Mouse (Mus musculus) heart, embryonic 11.5 days (tissue): ENCODE measurements at regions not wholly inside any gene's neighbourhood (a gene's known extent, or its start where the extent isn't known, plus 50 kb on each side); places are given as distances from the start of the nearest gene placed in this dataset.

Experiments
- ATAC-seq: fragments of 200-750 bp; cut with Nextera tagmentation; replicated peaks from 2 replicates; pipeline ENCODE4 v1.8.0; 2017; ENCODE audit warnings: moderate library complexity; ENCODE audit not compliant: insufficient number of reproducible peaks, low FRiP score, low TSS enrichment
- H3K27ac ChIP-seq: fragments of 300-500 bp; sonication (generic); 2 replicates; pipeline ENCODE4 v1.5.1; 2014; ENCODE audit warnings: mild to moderate bottlenecking, low read depth, low read length
- H3K27me3 ChIP-seq: fragments of 300-500 bp; sonication (generic); 2 replicates; pipeline ENCODE4 v1.6.1; 2014; ENCODE audit warnings: mild to moderate bottlenecking, low read length, mixed read lengths; ENCODE audit not compliant: control insufficient read depth, insufficient read depth
- H3K36me3 ChIP-seq: fragments of 300-500 bp; sonication (generic); 2 replicates; pipeline ENCODE4 v1.6.1; 2014; ENCODE audit warnings: mild to moderate bottlenecking, low read length, moderate library complexity, mixed read lengths; ENCODE audit not compliant: control insufficient read depth, insufficient read depth
- H3K4me1 ChIP-seq: fragments of 300-500 bp; sonication (generic); 2 replicates; pipeline ENCODE4 v1.6.1; 2014; ENCODE audit warnings: low read length; ENCODE audit not compliant: control insufficient read depth, insufficient read depth
- H3K4me2 ChIP-seq: fragments of 300-500 bp; sonication (generic); 2 replicates; pipeline ENCODE4 v1.6.1; 2014; ENCODE audit warnings: mild to moderate bottlenecking, moderate library complexity
- H3K4me3 ChIP-seq: fragments of 300-500 bp; sonication (generic); 2 replicates; pipeline ENCODE4 v1.5.1; 2014; ENCODE audit warnings: low read depth, low read length
- H3K9ac ChIP-seq: fragments of 300-500 bp; sonication (generic); 2 replicates; pipeline ENCODE4 v1.6.1; 2014; ENCODE audit warnings: mild to moderate bottlenecking, low read depth, low read length, moderate library complexity
- H3K9me3 ChIP-seq: fragments of 300-500 bp; sonication (generic); replicated peaks from 2 replicates; pipeline ENCODE4 v1.6.1; 2016; ENCODE audit warnings: low read length; ENCODE audit not compliant: control insufficient read depth
- WGBS: fragments of 180-500 bp; shearing (Covaris S2); extraction: QIAGEN DNeasy Blood & Tissue Kit; methylation state at CpG from one replicate; pipeline ENCODE4 v1.1.7; 2014; ENCODE audit not compliant: insufficient replicate concordance; 5-methylcytosine and 5-hydroxymethylcytosine counted together

GRCm38 (mm10) chr6:99985322-99985721 is 259.1 kb upstream of the Prok2 start:
- peaks cover 62% of the 10 kb centered on the region for H3K27me3 ChIP-seq
- H3K27ac ChIP-seq: no peak overlapping the region
- 19% methylated on average over 5 of the region's 5 CpGs for WGBS
- H3K9me3 ChIP-seq: no peaks in the 10 kb centered on the region
- no peak overlapping the region for H3K9ac ChIP-seq
- ATAC-seq: no peak
- peaks cover 19% of the 10 kb centered on the region for H3K4me1 ChIP-seq
- no peaks in the 10 kb centered on the region for H3K36me3 ChIP-seq
- peak overlapping the region; percentile 35 for H3K4me2 ChIP-seq
- H3K4me3 ChIP-seq: no peak overlapping the region

GRCm38 (mm10) chr6:99984856-99985224 is 258.6 kb upstream of the Prok2 start:
- WGBS: 15% methylated on average over 10 of the region's 10 CpGs
- no peak overlapping the region for H3K4me3 ChIP-seq
- no peak overlapping the region for H3K9ac ChIP-seq
- ATAC-seq: no peak
- H3K27ac ChIP-seq: no peak overlapping the region
- H3K27me3 ChIP-seq: peaks cover 59% of the 10 kb centered on the region
- H3K4me1 ChIP-seq: peaks cover 17% of the 10 kb centered on the region
- no peaks in the 10 kb centered on the region for H3K36me3 ChIP-seq
- peak overlapping the region; percentile 35; the same call in 1 of the 2 replicates for H3K4me2 ChIP-seq
- no peaks in the 10 kb centered on the region for H3K9me3 ChIP-seq

DNA sequence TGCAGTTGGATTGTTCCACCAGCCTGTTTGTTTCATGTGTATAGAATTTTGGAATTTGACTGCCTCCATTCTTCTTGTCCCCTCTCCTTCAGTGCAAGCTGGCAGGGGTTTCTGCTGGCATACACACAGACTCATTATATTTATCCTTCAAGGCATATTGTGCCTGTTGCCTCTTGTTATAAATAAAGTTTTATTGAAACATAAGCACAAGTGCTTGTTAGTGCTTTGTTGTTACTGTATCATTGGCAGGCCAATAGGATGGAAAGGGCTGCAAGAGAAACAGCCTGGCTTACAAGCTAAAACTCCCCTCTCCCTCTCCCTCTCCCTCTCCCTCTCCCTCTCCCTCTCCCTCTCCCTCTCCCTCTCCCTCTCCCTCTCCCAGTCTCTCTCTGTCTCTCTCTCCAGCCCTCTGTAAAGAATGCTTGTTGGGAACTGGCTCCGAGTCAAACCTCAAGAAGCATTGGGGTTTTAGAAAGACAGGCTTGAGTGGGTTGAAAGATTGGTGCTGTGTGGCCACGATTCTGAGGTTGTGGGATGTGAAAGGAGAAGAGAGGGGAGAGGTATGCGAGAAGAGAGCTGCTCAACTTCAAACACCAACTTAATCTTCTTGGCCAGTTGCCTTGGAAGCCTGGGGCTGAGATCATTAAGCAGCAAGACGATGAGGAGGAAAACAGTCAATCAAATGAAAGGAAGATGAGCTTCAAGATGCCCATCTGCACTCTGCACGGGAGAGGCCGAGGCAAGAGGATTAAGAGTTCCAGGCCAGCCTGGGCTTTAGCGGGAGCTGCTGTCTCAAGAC is 258.1 kb upstream of the Prok2 start:
- no peaks in the 10 kb centered on the region for H3K9me3 ChIP-seq
- H3K4me2 ChIP-seq: no peak overlapping the region
- no peak overlapping the region for H3K9ac ChIP-seq
- peaks cover 17% of the 10 kb centered on the region for H3K4me1 ChIP-seq
- H3K27ac ChIP-seq: no peak overlapping the region
- no peak overlapping the region for H3K4me3 ChIP-seq
- ATAC-seq: no peak
- H3K36me3 ChIP-seq: no peaks in the 10 kb centered on the region
- peaks cover 60% of the 10 kb centered on the region for H3K27me3 ChIP-seq
- WGBS: 11% methylated on average over 7 of the region's 7 CpGs

- H3K27ac ChIP-seq: no peak overlapping the region
- H3K27me3 ChIP-seq: peaks cover 44% of the 10 kb centered on the region
- no peaks in the 10 kb centered on the region for H3K36me3 ChIP-seq
- no peaks in the 10 kb centered on the region for H3K9me3 ChIP-seq
- H3K4me2 ChIP-seq: no peak overlapping the region
- H3K9ac ChIP-seq: no peak overlapping the region
- ATAC-seq: no peak
- H3K4me3 ChIP-seq: no peak overlapping the region
- H3K4me1 ChIP-seq: peaks cover 2% of the 10 kb centered on the region
- WGBS: 30% methylated on average over 5 of the region's 5 CpGs
These were observed 253.4 kb upstream of the Prok2 start for GRCm38 (mm10) chr6:99979614-99980013.

- Histone ChIP-seq H3K27me3 (peaks cover 39% of the 10 kb centered on the region), H3K9ac (no peak overlapping the region), H3K4me2 (no peak overlapping the region), H3K4me1 (no peaks in the 10 kb centered on the region; the same call in 1 of the 2 replicates), H3K27ac (no peak overlapping the region), H3K9me3 (no peaks in the 10 kb centered on the region), H3K36me3 (no peaks in the 10 kb centered on the region), H3K4me3 (no peak overlapping the region)
- ATAC-seq: no peak
- WGBS: 56% methylated on average over 6 of the region's 6 CpGs
These were observed 252.1 kb upstream of the Prok2 start for GRCm38 (mm10) chr6:99978164-99978746.

GRCm38 (mm10) chr6:99976144-99976543 is 250.0 kb upstream of the Prok2 start:
- no peak for ATAC-seq
- Histone ChIP-seq H3K36me3 (no peaks in the 10 kb centered on the region), H3K27ac (no peak overlapping the region), H3K27me3 (peaks cover 44% of the 10 kb centered on the region), H3K9ac (no peak overlapping the region), H3K4me1 (peaks cover 3% of the 10 kb centered on the region; the same call in 1 of the 2 replicates), H3K9me3 (no peaks in the 10 kb centered on the region), H3K4me3 (no peak overlapping the region), H3K4me2 (no peak overlapping the region)
- 61% methylated on average over 5 of the region's 5 CpGs for WGBS

GRCm38 (mm10) chr6:99975486-99975885 is 249.3 kb upstream of the Prok2 start:
- H3K27me3 ChIP-seq: peaks cover 41% of the 10 kb centered on the region

GRCm38 (mm10) chr6:99974464-99974863 is 248.3 kb upstream of the Prok2 start:
- Histone ChIP-seq H3K4me3 (no peak overlapping the region), H3K27ac (no peak overlapping the region), H3K4me1 (peaks cover 4% of the 10 kb centered on the region; the same call in 1 of the 2 replicates), H3K9me3 (no peaks in the 10 kb centered on the region), H3K4me2 (no peak overlapping the region), H3K9ac (no peak overlapping the region), H3K36me3 (no peaks in the 10 kb centered on the region), H3K27me3 (peaks cover 41% of the 10 kb centered on the region)
- WGBS: 71% methylated on average over 4 of the region's 4 CpGs
- ATAC-seq: no peak

More at GRCm38 (mm10) chr6:99975486-99975885, 249.3 kb upstream of the Prok2 start:
- Histone ChIP-seq H3K27ac (no peak overlapping the region), H3K4me1 (peaks cover 4% of the 10 kb centered on the region; the same call in 1 of the 2 replicates), H3K4me3 (no peak overlapping the region), H3K9me3 (no peaks in the 10 kb centered on the region), H3K9ac (no peak overlapping the region), H3K36me3 (no peaks in the 10 kb centered on the region), H3K4me2 (no peak overlapping the region)
- 84% methylated on average over 7 of the region's 7 CpGs for WGBS
- no peak for ATAC-seq
